Mouse (Mus musculus) urinary bladder, postnatal 4 days (tissue): ENCODE measurements around the gene Scgb2b19.
"Not testable (repeated sequence)": the region's sequence is repeated elsewhere in the genome, so short reads cannot be mapped to it uniquely, and the experiment has no call there.

Experiments
- DNase-seq, 2 experiments: peaks; one replicate each; pipeline ENCODE4 v3.0.0; 2021 to 2022; ENCODE audit warnings: low spot score in 2 of 2

The Scgb2b19 gene

GRCm38 (mm10) chr7:33280238-33280637 is at the start of gene Scgb2b19:
Scgb2b19 (minus strand) TSS chr7:33280338.
- not testable (repeated sequence) for DNase-seq

DNA sequence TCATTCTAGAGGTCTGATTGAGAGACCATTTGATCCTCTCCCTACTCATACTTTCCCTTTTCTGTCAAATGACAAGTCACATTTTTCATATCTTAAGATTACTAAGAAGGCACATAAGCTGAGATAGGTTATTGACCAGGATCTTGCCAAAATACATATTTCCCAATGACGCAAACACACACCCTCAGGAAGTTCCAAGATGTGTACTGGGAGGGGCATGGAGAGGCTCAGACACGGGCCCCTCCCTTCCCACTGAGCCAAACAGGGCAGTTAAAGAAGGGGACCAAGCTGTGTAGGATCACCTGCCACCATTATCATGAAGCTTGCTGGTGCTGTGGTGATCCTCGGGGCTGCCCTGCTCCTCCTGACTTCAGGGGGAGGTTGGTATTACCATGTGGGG is 6.9 kb upstream of the Scgb2b19 start, which contains the start of gene Scgb1b19:
TSS of gene Scgb1b19 (plus strand) at position 301 of the 400 bp plus-strand sequence.
- DNase-seq: not testable (repeated sequence)
